ENCODE assay signal across 11 mouse cellular contexts in genomic region chr3:20864241-20864640, GRCm38 (mm10).
"Had no signal": no experiment of that assay in that cellular context is flagged by ENCODE, and none has a peak within 500 bp of the region (broad histone marks: within the 10 kb centered on the region; RNA-seq: fewer than 3 reads in every experiment).

No protein-coding gene starts in this region.

- ATAC-seq: liver, postnatal 0 days; lung, postnatal 0 days; midbrain, embryonic 16.5 days had no signal

- DNase-seq: liver, postnatal 0 days; lung, adult 2 months; lung, postnatal 14 days; lung, postnatal 36 days; midbrain, embryonic 14.5 days; right cerebral cortex, postnatal 25 days; thymus, adult 2 months; thymus, postnatal 25 days; thymus, postnatal 4 days had no signal
